Mouse (Mus musculus): ENCODE measurements at regions not wholly inside any gene's neighbourhood (a gene's known extent, or its start where the extent isn't known, plus 50 kb on each side); places are given as distances from the start of the nearest gene placed in this dataset.
A peak's percentile ranks its signal among the peaks of the same experiment; 100 is the strongest.

DNA sequence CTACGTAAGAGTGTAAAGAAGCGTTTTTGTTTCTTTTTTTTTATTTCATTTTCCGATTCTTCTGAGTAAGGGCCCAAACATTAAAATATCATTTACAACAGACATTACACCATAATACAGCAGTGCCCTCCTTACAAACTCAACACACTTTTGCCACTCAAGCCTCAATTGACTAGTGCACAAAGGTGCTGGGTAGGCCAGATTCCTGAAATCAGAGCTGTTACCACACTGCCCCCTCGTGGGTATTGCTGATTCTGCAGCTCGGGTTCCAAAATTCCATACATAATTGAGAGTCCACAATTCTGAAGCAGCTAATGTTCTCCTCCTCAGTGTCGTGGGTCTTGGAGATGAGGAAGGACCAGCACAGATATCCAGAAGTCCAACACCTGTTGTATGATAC, 82.5 kb upstream of the Lmcd1 start:
- 42% methylated on average over 6 of the region's 6 CpGs for WGBS (ENCODE audit: insufficient replicate concordance)
- H3K27me3 ChIP-seq (ENCODE audit: insufficient read depth, low read length) = no peaks in the 10 kb centered on the region
- DNase-seq (peak; percentile 61), ATAC-seq (no peak)
- H3K4me1 ChIP-seq (ENCODE audit: insufficient read depth) = no peaks in the 10 kb centered on the region
- TF ChIP-seq CTCF (IDR thresholded peaks at IDR 0.05; ENCODE audit: low read depth) = peak; percentile 76
- no peak for TF ChIP-seq EP300 (IDR thresholded peaks at IDR 0.05; ENCODE audit: low read depth)
- no peak overlapping the region for H3K27ac ChIP-seq (ENCODE audit: low read depth)
- no peaks in the 10 kb centered on the region for H3K9me3 ChIP-seq (ENCODE audit: low read length)
- H3K36me3 ChIP-seq (replicated peaks; ENCODE audit: insufficient read depth, low read length) = no peaks in the 10 kb centered on the region
- H3K4me3 ChIP-seq (ENCODE audit: low read depth, low read length) = no peak overlapping the region
- H3K4me2 ChIP-seq (ENCODE audit: low read depth, low read length) = no peak overlapping the region
- no peak overlapping the region for H3K9ac ChIP-seq (replicated peaks)

DNA sequence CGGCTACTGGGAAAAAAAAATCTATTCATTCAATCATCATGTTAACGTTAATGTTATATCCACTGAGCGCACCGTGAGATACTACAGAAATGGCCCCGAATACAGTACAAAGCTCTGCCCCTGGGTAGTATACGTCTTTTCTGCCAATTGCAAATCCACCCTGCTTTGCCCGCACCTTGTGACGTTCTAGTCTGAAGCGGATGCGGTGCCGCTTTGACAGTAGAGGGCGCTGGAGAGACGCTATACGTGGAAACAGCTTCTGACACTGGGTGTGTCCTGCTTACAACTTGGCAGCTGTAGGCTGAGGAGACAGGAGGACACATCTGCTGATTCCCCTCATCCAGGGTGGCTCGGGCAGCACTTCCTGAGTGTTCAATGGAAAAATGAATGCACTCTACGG, 76.1 kb upstream of the Lmcd1 start:
- Histone ChIP-seq H3K36me3 (replicated peaks; ENCODE audit: insufficient read depth, low read length) (no peaks in the 10 kb centered on the region), H3K4me1 (ENCODE audit: insufficient read depth) (no peaks in the 10 kb centered on the region), H3K27me3 (ENCODE audit: insufficient read depth, low read length) (no peaks in the 10 kb centered on the region), H3K4me3 (ENCODE audit: low read depth, low read length) (no peak overlapping the region), H3K9me3 (ENCODE audit: low read length) (no peaks in the 10 kb centered on the region), H3K9ac (replicated peaks) (no peak overlapping the region), H3K4me2 (ENCODE audit: low read depth, low read length) (no peak overlapping the region), H3K27ac (ENCODE audit: low read depth) (no peak overlapping the region)
- 0 out of 2 replicates have a peak, but pooled peaks have one; percentile 27 for ATAC-seq
- WGBS (ENCODE audit: insufficient replicate concordance) = 9% methylated on average over 16 of the region's 16 CpGs
- peak; percentile 73 for DNase-seq
- TF ChIP-seq EP300 (IDR thresholded peaks at IDR 0.05; ENCODE audit: low read depth) (no peak), CTCF (IDR thresholded peaks at IDR 0.05; ENCODE audit: low read depth) (peak; percentile 79)

DNA sequence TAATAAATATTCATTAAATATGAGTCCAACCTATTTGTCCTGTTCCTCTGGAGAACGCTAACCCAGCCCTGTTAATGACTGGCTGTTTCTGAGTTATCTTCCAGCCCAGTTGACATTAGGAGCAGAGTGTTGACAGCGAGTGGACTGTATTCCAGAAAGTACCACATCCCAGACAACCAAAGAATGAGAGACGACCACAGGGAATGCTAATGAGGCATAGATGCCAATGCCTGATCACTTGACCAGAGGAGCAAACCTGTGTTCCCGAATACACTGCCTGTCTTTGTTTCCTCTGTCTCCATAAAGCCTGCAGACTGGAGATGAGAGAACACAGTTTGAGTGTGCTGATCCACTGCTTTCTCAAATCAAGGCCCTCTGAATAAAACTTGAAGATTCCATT, 74.3 kb upstream of the Lmcd1 start:
- TF ChIP-seq CTCF (IDR thresholded peaks at IDR 0.05; ENCODE audit: low read depth) (no peak), EP300 (IDR thresholded peaks at IDR 0.05; ENCODE audit: low read depth) (no peak)

DNA sequence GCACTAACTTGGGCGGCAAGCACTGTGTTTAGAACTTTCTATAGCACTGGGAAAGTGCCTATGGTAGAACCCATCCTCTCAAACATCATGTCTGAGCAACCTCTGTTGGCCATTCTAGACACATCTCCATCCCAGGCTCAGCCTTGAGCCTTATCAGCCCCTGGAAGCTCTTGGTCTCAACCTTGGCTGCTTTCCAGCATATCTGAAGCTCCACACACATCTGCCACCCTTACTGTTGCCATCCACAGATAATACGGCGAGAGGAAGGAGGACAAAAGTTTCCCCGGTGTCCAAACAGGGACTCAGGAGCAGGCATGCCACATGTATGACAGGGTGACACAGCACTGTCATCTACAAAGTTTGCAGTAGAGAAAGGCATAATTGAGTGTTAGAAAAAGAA, 71.4 kb upstream of the Lmcd1 start:
- no peak for DNase-seq
- Histone ChIP-seq H3K4me1 (ENCODE audit: insufficient read depth) (no peaks in the 10 kb centered on the region), H3K27me3 (ENCODE audit: insufficient read depth, low read length) (no peaks in the 10 kb centered on the region), H3K9me3 (ENCODE audit: low read length) (no peaks in the 10 kb centered on the region), H3K9ac (replicated peaks) (no peak overlapping the region), H3K36me3 (replicated peaks; ENCODE audit: insufficient read depth, low read length) (no peaks in the 10 kb centered on the region), H3K27ac (ENCODE audit: low read depth) (no peak overlapping the region), H3K4me2 (ENCODE audit: low read depth, low read length) (no peak overlapping the region), H3K4me3 (ENCODE audit: low read depth, low read length) (no peak overlapping the region)
- 52% methylated on average over 4 of the region's 4 CpGs for WGBS (ENCODE audit: insufficient replicate concordance)
- ATAC-seq = no peak
- TF ChIP-seq EP300 (IDR thresholded peaks at IDR 0.05; ENCODE audit: low read depth) (no peak), CTCF (IDR thresholded peaks at IDR 0.05; ENCODE audit: low read depth) (no peak)

More for the DNA sequence above, 74.3 kb upstream of the Lmcd1 start:
- H3K9ac ChIP-seq (replicated peaks) = no peak overlapping the region
- ATAC-seq (no peak), DNase-seq (no peak)
- no peaks in the 10 kb centered on the region for H3K9me3 ChIP-seq (ENCODE audit: low read length)
- H3K4me1 ChIP-seq (ENCODE audit: insufficient read depth) = no peaks in the 10 kb centered on the region
- H3K27me3 ChIP-seq (ENCODE audit: insufficient read depth, low read length) = no peaks in the 10 kb centered on the region
- no peak overlapping the region for H3K4me2 ChIP-seq (ENCODE audit: low read depth, low read length)
- WGBS (ENCODE audit: insufficient replicate concordance) = 68% methylated on average over 4 of the region's 4 CpGs
- no peak overlapping the region for H3K27ac ChIP-seq (ENCODE audit: low read depth)
- H3K36me3 ChIP-seq (replicated peaks; ENCODE audit: insufficient read depth, low read length) = no peaks in the 10 kb centered on the region
- no peak overlapping the region for H3K4me3 ChIP-seq (ENCODE audit: low read depth, low read length)

DNA sequence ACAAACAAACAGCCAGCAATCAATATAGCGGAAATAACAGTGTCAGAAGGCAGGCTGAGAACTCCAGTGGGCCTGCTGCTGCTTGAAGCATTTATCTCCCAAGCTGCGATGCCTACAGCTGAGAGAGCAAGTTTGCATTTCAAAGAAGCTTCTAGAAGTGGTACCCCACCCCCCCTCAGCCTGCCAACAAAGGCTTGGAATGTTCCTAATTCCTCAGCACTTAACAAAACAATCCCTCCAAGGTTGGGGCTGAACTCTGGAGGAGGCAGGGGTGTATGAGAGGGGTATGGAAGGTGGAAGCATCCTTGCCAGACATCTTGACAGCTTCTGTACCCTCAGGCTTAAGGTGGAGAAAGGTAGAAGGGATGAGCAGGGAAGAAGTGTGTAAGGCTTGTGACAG, 70.2 kb upstream of the Lmcd1 start:
- no peak overlapping the region for H3K9ac ChIP-seq (replicated peaks)
- H3K27ac ChIP-seq (ENCODE audit: low read depth) = no peak overlapping the region
- DNase-seq = no peak
- H3K4me1 ChIP-seq (ENCODE audit: insufficient read depth) = no peaks in the 10 kb centered on the region
- WGBS (ENCODE audit: insufficient replicate concordance) = 26% methylated on average over 2 of the region's 2 CpGs
- H3K27me3 ChIP-seq (ENCODE audit: insufficient read depth, low read length) = no peaks in the 10 kb centered on the region
- no peaks in the 10 kb centered on the region for H3K9me3 ChIP-seq (ENCODE audit: low read length)
- H3K36me3 ChIP-seq (replicated peaks; ENCODE audit: insufficient read depth, low read length) = no peaks in the 10 kb centered on the region
- no peak overlapping the region for H3K4me3 ChIP-seq (ENCODE audit: low read depth, low read length)
- TF ChIP-seq EP300 (IDR thresholded peaks at IDR 0.05; ENCODE audit: low read depth) (no peak), CTCF (IDR thresholded peaks at IDR 0.05; ENCODE audit: low read depth) (no peak)
- no peak for ATAC-seq
- H3K4me2 ChIP-seq (ENCODE audit: low read depth, low read length) = no peak overlapping the region

DNA sequence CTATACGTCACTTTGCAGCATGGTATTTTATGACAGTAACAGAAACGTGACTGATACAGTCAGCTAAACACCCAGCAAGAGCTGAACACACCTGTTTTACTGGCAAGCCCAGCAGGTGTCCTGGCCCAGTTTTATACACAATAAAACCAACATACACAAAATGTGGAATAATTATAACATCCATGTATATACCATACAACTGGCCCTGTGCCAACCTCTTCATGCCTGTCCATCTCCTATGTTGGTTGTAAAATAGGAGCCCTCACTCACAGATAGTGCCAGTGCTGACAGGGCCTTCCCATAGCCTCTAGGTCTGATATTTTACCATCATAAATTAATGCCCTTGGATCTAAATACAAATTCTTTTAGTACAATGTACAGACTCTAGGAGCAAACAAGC, 68.6 kb upstream of the Lmcd1 start:
- WGBS (ENCODE audit: insufficient replicate concordance) = 66% methylated on average over 2 of the region's 2 CpGs
- Histone ChIP-seq H3K4me2 (ENCODE audit: low read depth, low read length) (no peak overlapping the region), H3K27ac (ENCODE audit: low read depth) (no peak overlapping the region), H3K27me3 (ENCODE audit: insufficient read depth, low read length) (no peaks in the 10 kb centered on the region), H3K4me1 (ENCODE audit: insufficient read depth) (no peaks in the 10 kb centered on the region), H3K9ac (replicated peaks) (no peak overlapping the region), H3K9me3 (ENCODE audit: low read length) (no peaks in the 10 kb centered on the region), H3K4me3 (ENCODE audit: low read depth, low read length) (no peak overlapping the region), H3K36me3 (replicated peaks; ENCODE audit: insufficient read depth, low read length) (no peaks in the 10 kb centered on the region)
- no peak for TF ChIP-seq CTCF (IDR thresholded peaks at IDR 0.05; ENCODE audit: low read depth)
- no peak for TF ChIP-seq EP300 (IDR thresholded peaks at IDR 0.05; ENCODE audit: low read depth)
- DNase-seq = no peak
- ATAC-seq = no peak

DNA sequence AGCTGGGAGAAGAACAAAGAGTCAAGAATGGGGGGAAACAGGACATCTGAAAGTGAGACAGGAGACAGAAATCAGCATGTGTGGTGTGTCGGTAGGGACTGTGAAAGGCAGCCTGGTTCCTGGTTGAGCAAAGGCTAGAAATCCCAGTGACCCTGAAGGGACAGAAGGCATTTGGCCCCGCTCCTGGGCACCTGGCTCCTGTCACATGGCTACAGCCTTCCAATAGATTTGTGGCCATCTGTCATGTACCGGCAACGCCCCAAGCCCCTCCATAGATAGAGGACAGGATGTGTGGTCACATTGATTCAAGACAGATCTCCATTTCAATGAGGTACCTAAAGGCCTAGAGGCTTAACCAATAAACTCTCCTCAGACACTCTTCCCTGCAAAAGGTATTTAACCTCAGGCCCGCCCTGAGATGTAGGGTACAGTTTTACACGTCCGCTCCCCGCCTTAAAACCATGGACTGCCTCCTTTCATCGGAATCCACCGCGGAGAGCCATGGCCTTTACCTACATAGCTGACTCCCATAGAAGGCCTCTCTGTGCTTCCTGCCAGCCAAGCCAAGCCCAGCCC, 68.0 kb upstream of the Lmcd1 start:
- Histone ChIP-seq H3K9me3 (ENCODE audit: low read length) (no peaks in the 10 kb centered on the region), H3K4me1 (ENCODE audit: insufficient read depth) (no peaks in the 10 kb centered on the region), H3K27me3 (ENCODE audit: insufficient read depth, low read length) (no peaks in the 10 kb centered on the region), H3K9ac (replicated peaks) (no peak overlapping the region), H3K27ac (ENCODE audit: low read depth) (no peak overlapping the region), H3K36me3 (replicated peaks; ENCODE audit: insufficient read depth, low read length) (no peaks in the 10 kb centered on the region), H3K4me3 (ENCODE audit: low read depth, low read length) (no peak overlapping the region), H3K4me2 (ENCODE audit: low read depth, low read length) (no peak overlapping the region)
- TF ChIP-seq EP300 (IDR thresholded peaks at IDR 0.05; ENCODE audit: low read depth) (no peak), CTCF (IDR thresholded peaks at IDR 0.05; ENCODE audit: low read depth) (no peak)
- DNase-seq = no peak
- WGBS (ENCODE audit: insufficient replicate concordance) = 86% methylated on average over 11 of the region's 11 CpGs
- ATAC-seq = no peak

Measured in liver, postnatal 0 days (tissue).